Mouse (Mus musculus) left cerebral cortex, postnatal 36 days (tissue): ENCODE results near the gene Zfp143. TPM values are rescaled to one million over a fixed set of nuclear protein-coding genes. Genes with fewer than 3 reads are reported as not detected.
"Not testable (repeated sequence)": the region's sequence is repeated elsewhere in the genome, so short reads cannot be mapped to it uniquely, and the experiment has no call there.

Experiments
- DNase-seq, 2 experiments: peaks; one replicate each; pipeline ENCODE4 v3.0.0; 2021 to 2022; ENCODE audit warnings: low spot score in 2 of 2, mixed read lengths in 1 of 2
- intact Hi-C: fragments of 180-260 bp; cut with DNase I; formaldehyde crosslinking; loops from one replicate; pipeline ENCODE4 v1.15.1; 2025
- total RNA-seq, 2 experiments: library from RNA; stranded (reverse); gene quantifications; 2 replicates each; pipeline ENCODE4 v1.2.3; 2021

Gene Zfp143
- 10 to 100 TPM in 1 of 2 experiments, 1 to 10 TPM in 1; 9.0 to 15.3 TPM for total RNA-seq

DNA sequence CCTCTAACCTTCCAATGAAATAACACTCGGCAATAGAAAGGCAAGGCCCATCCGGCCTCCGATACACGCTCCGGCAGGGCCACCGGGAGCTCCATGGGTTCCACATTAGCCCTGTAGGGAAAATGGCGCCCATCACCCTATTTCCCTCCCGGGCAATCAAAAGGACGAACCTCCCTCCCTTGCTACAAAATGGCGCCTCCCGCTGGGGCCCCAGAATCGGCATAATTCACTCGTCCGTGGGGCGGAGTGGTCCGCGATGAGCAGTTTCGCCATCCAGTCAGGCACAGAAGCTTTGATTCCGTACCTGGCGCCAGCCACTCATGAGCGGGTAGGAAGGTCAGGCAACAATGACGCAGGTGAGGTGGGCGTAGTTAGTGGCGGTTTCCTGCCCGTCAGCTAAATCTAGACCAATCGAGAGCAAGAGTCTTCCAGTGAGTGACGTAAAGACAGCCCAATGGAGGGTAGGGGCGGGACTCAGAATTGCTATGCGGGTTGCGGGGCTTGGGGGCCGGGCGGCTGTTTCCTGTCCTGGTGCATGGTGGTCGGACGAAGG lies at the start of gene Zfp143:
TSS of gene Zfp143 (plus strand) at position 19 of the 553 bp plus-strand sequence.
- DNase-seq, result peak; percentile 100
- intact Hi-C loops, result loop anchor here (1.0 to 2.0 kb wide), 2 partner anchors 43 to 74 kb away; partner anchors contain the start of genes Ipo7 and Tmem41b

DNA sequence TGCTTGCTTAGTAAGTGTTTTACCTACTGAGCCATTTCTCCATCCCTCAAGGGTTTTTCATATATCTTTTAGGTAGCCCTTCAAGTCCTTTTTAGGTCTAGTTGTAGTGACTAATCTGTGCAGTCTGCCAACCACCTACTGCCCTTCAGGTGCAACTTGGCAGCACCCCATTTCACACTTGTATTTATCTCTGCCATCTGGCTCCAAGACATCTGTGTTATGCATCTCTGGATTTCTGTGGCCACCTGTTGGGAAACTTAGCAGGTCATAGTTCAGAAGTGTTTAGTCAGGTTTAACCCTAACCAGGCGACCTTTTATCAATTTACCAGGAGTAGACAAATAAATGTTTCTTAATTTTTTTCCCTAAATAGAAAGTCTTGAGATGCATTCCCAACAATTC lies 49.6 kb upstream of the Zfp143 start:
- DNase-seq, result no peak
- intact Hi-C loops, result no loop called here

DNA sequence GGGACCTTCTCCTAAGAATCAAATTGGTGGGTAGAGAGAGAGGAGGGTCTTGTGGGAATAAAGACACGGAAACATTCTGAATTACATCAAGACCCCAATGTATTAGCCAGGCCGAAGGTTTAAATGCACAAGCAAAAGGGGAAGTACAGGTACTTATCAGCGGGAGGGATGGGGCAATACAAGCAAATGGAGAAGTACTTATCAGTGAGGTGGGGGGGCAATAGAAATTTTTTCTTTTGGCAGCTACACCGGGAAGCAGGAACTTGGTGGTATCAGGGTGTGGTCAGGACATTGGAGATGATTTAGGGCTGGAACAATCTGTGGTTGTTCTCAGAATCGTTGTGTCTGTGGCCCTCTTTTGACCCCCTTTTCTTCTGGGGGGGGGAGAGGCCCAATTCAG lies 46.7 kb upstream of the Zfp143 start:
- no peak for DNase-seq
- intact Hi-C loops, result no loop called here

DNA sequence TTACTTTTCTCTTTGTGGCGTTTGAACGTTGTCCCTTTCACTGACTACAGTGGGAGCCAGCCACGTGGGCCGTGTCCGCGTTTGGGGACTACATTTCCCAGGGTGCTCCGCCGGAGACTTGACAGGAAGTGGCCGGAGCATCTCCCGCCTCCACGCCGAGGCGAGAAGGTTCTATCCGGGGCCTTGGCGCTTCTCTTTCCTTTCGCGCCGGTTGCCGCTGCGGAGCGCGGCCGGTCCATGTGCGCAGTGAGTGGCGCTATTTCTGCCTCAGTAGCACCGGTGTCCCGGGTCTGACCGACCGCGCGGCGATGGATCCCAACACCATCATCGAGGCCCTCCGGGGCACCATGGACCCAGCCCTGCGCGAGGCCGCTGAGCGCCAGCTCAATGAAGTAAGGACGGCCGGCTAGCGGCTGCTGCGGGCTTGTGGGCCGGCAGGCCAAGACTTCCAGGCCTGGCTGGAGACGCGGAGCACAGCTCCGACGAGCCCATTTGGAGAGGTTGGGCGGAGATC lies 42.8 kb upstream of the Zfp143 start, which contains the start of gene Ipo7:
TSS of gene Ipo7 (plus strand) at position 158 of the 514 bp plus-strand sequence.
- intact Hi-C loops, result loop anchor here (1.0 kb wide), 2 partner anchors 32 to 43 kb away; partner anchors contain the start of genes Tmem41b and Zfp143
- peak; percentile 91 to 94 for DNase-seq

DNA sequence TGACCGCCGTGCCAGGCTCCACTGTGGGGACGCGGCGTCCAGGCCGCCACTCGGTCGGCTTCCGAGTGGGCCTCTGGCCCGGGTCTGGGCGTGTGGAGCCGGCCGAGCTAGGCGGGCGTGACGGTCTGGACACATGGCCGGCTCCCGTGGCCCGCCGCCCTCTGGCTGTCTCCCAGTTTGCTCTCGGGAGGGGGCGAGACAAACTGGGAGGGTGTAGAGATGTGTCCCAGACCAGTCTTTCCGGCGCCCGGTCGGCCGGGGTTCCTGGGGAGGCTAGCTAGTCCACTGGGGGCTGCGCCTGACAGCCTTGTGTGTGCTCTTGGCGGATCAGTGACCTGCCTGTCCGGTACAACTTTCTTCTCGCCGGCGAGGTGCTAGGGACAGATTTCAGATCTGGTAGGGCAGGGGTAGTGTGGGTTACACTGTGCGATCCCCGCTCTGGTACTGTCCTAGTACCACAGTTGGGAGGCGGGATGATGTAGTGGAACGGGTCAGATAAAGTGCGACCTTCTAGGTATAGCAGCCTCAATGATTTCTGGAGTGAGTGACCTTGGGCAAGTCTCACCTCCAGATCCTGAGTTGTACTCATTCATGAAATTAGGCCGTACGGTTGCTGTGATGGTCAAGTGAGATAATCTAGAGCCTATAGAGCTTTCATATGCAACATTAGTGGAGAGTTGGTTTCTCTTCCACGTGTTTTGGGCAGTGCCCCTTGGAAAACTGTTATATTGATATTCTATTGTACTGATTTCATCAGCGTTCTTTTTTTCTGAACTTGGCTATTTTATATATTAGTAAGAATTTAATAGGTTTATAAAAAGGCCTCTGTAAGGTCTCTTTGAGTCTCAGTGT lies 42.2 kb upstream of the Zfp143 start:
- DNase-seq, result peak; percentile 36 to 55
- intact Hi-C loops, result loop anchor here (1.0 kb wide), 2 partner anchors 33 to 42 kb away; partner anchors contain the start of genes Tmem41b and Zfp143

DNA sequence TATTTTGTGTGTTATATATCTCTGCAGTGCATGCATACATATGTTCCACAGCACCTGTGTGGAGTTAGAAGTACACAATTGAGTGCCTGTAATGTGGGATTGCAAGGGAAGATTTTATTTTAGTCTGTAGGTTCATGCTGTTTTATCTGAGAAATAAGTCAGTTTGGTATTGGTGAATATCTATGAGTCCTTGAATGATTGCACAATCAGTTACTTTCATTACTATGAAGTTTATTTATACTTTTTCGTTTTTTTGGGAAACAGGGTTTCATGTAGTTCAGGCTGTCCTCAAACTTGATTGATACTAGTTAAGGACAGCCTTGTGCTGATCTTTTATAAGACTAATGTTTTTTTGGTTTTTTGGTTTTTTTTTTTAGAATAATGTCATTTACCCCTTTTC lies 37.5 kb upstream of the Zfp143 start:
- no peak for DNase-seq
- intact Hi-C loops, result no loop called here

DNA sequence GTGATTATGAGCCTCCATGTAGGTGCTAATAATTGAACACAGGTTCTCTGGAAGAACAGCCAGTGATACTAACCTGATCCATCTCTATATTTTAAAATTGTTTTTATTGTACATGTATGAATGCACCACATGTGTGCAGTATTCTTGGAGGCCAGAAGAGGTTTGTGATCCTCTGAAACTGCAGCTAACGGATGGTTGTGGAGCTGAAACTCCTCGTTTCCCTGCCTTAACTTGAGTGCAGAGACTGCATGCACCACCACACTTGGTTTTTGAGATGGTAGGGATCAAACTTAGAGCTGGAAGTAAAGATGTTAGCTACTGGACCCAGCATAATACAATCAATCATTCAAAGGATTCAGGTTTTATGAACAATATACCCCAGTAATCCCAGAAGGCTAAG lies 34.4 kb upstream of the Zfp143 start:
- DNase-seq, result no peak

DNA sequence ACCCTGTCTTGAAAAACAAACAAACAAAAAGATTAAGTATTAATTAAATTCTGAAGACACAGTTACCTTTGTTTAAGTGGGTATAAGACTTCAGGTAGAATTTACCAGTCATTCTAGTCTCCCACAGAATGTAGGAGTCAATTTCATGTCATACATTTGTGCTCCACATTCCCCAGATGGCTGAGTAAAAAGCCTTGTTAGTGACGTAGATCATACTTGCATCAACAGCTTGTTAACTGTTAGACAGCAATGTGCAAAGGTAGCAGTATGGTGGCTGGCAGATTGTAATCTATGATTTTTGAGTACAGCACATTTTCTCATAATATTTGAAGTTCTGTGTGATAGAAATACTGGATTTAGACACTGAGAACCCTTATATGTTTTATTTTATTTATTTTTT lies 32.2 kb upstream of the Zfp143 start:
- no peak for DNase-seq
- intact Hi-C loops, result no loop called here

More for the DNA sequence above, 34.4 kb upstream of the Zfp143 start:
- intact Hi-C loops, result no loop called here

DNA sequence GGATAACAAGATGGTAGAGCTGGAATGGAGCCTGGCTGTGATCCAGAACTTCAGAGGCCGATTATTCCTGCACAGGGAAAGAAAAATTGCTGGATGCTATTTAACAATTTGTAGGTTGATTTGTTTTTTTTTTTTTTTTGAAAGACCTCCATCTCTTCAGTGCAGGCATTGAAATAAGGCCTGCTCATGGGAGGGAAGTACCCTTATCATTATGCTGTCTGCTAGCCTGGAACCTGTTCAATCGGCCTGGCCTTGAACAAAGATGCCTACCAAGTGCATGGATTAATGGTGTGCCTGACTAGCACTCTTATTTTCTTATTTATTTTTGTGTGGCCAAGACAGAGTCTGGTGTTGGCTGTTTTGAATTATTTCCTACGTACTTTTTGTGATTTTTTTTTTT lies 30.7 kb upstream of the Zfp143 start:
- DNase-seq, result no peak

DNA sequence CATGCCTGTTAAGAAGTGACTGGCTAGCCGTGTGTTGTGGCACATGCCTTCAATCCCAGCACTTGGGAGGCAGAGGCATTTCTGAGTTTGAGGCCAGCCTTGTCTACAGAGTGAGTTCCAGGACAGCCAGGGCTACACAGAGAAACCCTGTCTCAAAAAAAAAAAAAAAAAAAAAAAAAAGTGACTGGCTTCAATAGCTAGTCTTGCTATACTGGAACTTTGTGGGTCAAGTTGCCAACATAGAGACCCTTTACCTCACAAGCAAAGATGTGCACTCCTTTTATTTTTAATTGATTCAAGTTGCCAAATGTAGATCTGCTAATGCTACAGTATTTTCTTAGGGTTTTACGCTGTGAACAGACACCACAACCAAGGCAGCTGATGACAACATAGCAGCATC lies 3.3 kb upstream of the Zfp143 start:
- intact Hi-C loops, DNase-seq: not testable (repeated sequence)

More for the DNA sequence above, 30.7 kb upstream of the Zfp143 start:
- intact Hi-C loops, result no loop called here

DNA sequence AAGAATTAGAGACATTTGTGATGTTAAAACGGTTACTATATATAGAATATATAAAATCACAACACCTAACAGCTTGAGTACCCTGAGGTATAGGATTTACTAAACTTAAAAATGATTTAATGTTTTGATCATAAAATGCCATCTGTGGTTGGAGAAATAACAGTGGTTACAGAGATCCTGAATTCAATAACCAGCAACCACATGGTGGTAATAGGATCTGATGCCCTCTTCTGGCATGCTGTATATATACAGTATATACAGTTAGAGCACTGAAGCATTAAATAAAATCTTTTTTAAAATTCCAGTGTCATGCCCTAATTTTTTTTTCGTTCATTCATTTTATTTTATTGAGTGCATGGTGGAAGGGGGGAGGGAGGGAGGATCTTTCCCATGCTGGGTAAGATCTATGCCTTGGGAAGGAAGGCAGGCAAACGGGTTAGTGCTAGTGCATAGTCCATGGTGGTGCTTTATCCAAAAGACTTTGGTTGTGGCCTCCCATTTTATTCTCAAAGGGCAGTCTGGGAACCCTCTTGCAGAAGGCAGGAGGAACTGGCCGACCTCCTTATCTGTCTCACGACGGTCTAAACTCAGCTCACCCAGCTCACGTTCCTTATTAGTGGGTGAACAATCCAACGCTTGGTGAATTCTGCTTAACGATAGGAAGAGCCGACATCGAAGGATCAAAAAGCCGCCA lies 1.8 kb upstream of the Zfp143 start:
- intact Hi-C loops, result no loop called here
- DNase-seq, result no peak

DNA sequence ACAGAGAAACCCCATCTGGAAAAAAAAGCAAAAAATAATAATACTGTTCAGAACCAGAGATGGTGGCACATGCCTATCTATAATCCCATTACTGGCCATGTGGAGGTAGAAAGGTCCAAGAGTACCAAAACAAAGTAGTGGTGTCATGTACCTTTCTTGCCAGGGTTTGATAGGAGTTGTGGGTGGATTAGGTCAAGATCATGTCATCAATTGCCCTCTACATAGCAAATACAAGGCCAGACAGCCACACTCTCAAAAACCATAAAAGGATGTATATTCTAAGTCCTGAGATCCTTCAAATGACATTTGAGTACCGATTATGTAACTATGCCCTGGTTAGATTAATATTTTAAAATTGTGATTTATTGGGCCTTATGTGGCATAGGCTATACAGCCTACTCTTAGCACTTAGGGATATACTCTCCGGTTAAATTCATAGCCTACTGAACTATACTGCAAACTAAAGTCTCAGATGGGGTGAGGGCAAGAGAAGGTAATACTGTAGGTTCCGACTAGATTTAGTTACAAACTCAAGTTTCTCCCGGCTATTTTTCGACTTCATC lies 830 bp upstream of the Zfp143 start:
- intact Hi-C loops, result loop anchor here (2.0 kb wide), 1 partner anchor 73 kb away; the partner anchor contains the start of gene Tmem41b
- no peak for DNase-seq

DNA sequence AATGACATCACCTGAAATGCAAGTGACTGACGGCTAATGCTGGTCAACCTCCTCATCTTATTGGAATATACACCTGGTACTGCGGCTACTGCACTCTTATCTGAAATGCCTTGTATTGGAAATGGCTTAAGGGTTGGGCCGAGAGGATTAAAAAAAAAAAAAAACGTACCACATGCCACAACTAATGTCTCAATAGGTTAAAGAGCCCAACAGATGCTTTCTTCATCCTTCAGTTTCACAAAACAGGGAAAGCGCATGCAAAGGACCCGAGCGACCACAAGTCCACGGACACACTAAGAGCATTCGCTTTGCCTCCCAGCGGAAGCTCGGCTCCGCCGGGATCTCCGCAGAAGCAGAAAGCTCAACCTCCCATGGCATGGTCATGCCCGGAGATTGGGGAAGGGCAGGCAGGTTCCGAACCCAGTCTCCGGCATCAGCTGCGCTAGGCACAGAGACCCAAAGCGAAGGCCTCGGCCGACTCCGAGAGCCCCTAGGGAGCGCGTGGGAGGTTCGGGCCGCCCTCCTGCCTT lies 283 bp upstream of the Zfp143 start:
- intact Hi-C loops, result loop anchor here (1.0 to 2.0 kb wide), 2 partner anchors 42 to 74 kb away; partner anchors contain the start of genes Ipo7 and Tmem41b
- no peak for DNase-seq

DNA sequence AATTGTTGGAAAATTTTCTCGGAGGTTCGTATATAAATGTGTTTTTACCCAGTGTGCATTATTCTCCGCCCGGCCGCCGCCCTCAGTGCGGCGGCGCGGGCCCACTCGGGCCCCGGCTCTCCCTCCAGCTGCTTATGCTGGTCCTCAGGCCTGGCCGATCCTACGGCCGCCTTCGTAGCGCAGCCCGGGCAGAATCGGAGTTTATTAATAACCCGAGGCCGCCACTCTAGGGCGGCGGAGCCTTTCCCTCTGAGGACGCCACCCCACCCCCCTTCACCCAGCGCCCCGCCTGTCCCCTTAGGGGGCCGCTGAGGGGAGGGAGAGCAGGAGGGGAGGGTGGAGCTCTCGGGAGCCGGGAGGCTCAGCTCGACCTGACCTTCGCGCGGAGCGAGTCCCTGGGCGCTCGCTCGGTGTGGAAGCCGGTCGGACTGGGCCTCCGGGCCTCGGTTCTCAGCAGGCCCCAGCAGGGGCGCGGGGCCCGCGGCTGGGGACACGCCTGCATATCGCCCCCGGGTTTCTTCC lies 796 bp downstream of the Zfp143 start:
- intact Hi-C loops, result loop anchor here (1.0 to 2.0 kb wide), 2 partner anchors 44 to 75 kb away; partner anchors contain the start of genes Ipo7 and Tmem41b
- peak; percentile 81 to 85 for DNase-seq

DNA sequence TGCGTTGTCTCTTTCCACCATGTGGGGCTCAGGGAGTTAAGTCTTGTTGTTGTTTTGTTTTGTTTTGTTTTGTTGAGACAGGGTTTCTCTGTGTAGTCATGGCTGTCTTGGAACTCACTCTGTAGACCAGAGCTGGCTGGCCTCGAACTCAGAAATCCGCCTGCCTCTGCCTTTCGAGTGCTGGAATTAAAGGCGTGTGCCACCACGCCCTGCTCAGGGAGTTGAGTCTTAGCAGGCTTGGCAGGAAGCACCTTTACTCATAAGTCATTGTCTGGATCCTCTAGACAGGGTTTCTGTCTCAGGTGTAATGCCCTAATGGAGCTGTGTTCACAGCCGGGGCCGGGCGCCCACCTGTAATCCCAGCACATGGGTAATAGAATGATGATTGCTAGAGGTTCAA lies 2.7 kb downstream of the Zfp143 start:
- no peak for DNase-seq
- intact Hi-C loops, result no loop called here

DNA sequence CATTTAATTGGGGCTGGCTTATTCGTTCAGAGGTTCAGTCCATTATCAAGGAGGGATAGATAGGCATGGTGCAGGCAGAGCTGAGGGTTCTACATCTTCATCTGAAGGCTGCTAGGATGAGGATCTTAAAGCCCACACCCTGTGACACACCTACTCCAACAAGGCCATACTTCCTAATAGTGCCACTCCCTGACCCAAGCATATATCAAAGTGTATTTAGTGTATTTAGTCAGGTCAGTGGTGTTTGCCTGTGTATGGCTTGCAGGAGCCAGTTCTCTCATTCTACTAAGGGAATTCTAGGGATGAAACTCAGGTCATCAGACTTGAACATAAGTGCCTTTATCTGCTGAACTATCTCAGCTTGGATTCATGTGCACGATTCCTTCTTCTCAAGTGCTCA lies 8.1 kb downstream of the Zfp143 start:
- no peak for DNase-seq
- intact Hi-C loops, result no loop called here

DNA sequence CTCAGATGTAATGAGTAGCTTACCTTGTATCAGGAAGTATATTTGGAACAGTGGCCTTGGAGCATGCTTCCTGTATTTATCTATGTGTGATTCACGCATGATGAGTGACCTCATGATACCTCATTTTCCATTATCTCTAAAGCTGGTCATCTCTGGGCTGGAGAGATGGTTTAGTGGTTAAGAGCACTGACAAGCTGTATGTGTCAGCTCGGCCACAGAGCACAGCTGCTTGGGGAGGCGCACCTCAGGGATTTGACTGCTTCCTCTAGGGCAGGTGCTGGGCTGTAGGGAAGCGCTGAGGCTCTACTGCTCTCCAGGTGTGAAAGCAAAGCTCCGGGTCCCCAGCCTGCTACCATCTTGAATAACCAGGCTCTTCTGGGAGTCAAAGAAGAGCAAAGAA lies 17.2 kb downstream of the Zfp143 start:
- intact Hi-C loops, result no loop called here
- DNase-seq, result no peak

DNA sequence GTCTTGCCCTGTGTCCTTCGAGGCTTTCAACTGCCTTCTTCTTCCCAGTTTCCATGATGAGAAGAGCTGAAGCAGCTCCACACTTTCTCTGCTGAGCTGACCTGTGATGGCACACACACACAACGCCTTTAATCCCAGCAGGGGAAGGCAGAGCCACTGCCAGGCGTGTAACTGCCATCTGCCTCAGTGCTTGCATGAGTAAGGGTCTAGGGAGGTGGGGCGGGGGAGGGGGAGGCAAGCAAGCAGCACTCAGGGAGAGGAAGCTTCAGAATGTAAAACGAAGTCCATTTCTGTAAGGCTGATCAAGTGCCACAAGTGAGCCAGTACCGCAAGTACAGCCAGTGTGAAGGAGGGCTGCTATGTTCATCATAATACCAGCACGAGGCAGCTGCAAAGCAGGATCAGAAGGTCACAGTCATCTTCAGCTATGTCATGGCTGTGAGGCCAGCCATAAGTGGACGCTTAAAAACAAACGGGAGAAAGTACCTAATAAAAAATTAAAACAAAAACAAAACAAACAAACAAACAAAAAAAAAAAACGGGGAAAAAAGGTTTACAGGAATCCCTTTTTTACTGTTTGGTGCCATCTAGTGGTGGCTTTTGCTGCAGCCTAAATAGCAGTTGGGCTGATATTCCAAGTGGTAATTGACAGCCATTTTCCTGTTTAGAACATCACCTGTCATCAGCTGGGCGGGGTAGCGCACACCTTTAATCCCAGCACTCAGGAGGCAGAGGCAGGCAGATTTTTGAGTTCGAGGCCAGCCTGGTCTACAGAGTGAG lies 22.6 kb downstream of the Zfp143 start:
- peak in 1 of 2 experiments; percentile 29 for DNase-seq
- intact Hi-C loops, result no loop called here
